Mouse (Mus musculus): ENCODE data around the gene Stap1.

- no peak for TF ChIP-seq EP300 (IDR thresholded peaks at IDR 0.05; ENCODE audit: low read length)
- TF ChIP-seq POLR2A (IDR thresholded peaks at IDR 0.05; ENCODE audit: low read depth, low read length) = no peak
- TF ChIP-seq MAZ (IDR thresholded peaks at IDR 0.05; ENCODE audit: low read depth, low read length) = no peak
- no peak for TF ChIP-seq GABPA (IDR thresholded peaks at IDR 0.05; ENCODE audit: insufficient replicate concordance, low read depth, low read length)
- no peak for TF ChIP-seq CTCF (conservative IDR thresholded peaks at IDR 0.05 in 1 of 2, IDR thresholded peaks at IDR 0.05 in 1 of 2; ENCODE audit: low read depth in 2 of 2, low read length in 2 of 2)
- TF ChIP-seq BHLHE40 (IDR thresholded peaks at IDR 0.05; ENCODE audit: low read depth, low read length) = no peak
- TF ChIP-seq JUND (conservative IDR thresholded peaks at IDR 0.05; ENCODE audit: low read depth, low read length) = no peak
- no peak for TF ChIP-seq TCF12 (IDR thresholded peaks at IDR 0.05; ENCODE audit: low read depth, low read length)
- no peak for TF ChIP-seq E2F4 (IDR thresholded peaks at IDR 0.05; ENCODE audit: insufficient replicate concordance, low read depth, low read length)
- no peak for TF ChIP-seq POLR2AphosphoS2 (IDR thresholded peaks at IDR 0.05; ENCODE audit: low read depth, low read length)
- TF ChIP-seq MAFK (IDR thresholded peaks at IDR 0.05; ENCODE audit: insufficient replicate concordance, low read length) = no peak
Measured at GRCm38 (mm10) chr5:86106610-86107009, 35.1 kb downstream of the Stap1 start.
